Mouse (Mus musculus): ENCODE results near the gene Camkk1.

DNA sequence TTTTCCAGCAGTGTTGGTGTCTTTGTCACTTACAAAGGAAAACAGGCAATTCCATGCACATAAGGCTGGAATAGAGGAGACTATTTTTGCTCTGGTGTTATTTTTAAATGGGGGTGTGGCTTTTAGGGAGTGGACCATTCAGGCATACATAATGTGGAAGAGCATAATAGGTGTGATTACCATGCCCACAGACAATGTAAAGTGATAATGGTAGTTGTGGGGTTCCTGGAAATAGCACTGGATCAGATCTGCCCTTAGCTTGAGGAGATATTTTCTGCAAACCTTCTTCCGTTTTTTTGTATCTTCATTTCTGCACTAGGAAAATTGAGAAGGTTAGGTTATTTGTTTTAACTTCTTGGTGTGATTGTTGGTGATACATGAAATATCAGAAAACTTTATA, 34.0 kb downstream of the Camkk1 start:
- TF ChIP-seq CTCF (IDR thresholded peaks at IDR 0.05; ENCODE audit: extremely low read depth, insufficient read depth, low read length) = no peak
- TF ChIP-seq POLR2A (IDR thresholded peaks at IDR 0.05; ENCODE audit: extremely low read depth, insufficient read depth, low read length) = no peak
